Mouse (Mus musculus) frontal cortex, postnatal 36 days (tissue): Measurements from ENCODE around the gene Abhd14b.

Experiments
- DNase-seq, 2 experiments: peaks; one replicate each; pipeline ENCODE4 v3.0.0; 2022; ENCODE audit warnings: low spot score in 2 of 2

Gene Abhd14b

GRCm38 (mm10) chr9:106429221-106430014, 17.8 kb upstream of the Abhd14b start, which contains the start of gene Rpl29:
Gene Rpl29, plus strand, starts transcription at chr9:106429454.
- peak; percentile 95 for DNase-seq

GRCm38 (mm10) chr9:106430015-106430264, 17.3 kb upstream of the Abhd14b start:
- DNase-seq, result no peak

- DNase-seq, result peak; percentile 36 to 63
Measured at GRCm38 (mm10) chr9:106433389-106433788, 13.9 kb upstream of the Abhd14b start.

- no peak for DNase-seq
Measured at GRCm38 (mm10) chr9:106436566-106436965, 10.7 kb upstream of the Abhd14b start.

GRCm38 (mm10) chr9:106442680-106443079, 4.6 kb upstream of the Abhd14b start:
- DNase-seq, result no peak

- DNase-seq, result no peak
Measured at GRCm38 (mm10) chr9:106444836-106445235, 2.4 kb upstream of the Abhd14b start.

GRCm38 (mm10) chr9:106447951-106448350, 692 bp downstream of the Abhd14b start:
- DNase-seq, result no peak

- peak; percentile 65 to 76 for DNase-seq
Measured at GRCm38 (mm10) chr9:106448498-106449031, 1.3 kb downstream of the Abhd14b start.

- no peak for DNase-seq
Measured at GRCm38 (mm10) chr9:106449947-106450346, 2.7 kb downstream of the Abhd14b start.

- no peak for DNase-seq
Measured at GRCm38 (mm10) chr9:106450661-106451060, 3.4 kb downstream of the Abhd14b start.

GRCm38 (mm10) chr9:106451298-106451697, 4.0 kb downstream of the Abhd14b start:
- no peak for DNase-seq

GRCm38 (mm10) chr9:106451899-106452298, 4.6 kb downstream of the Abhd14b start:
- DNase-seq, result no peak

GRCm38 (mm10) chr9:106452351-106452750, 5.1 kb downstream of the Abhd14b start:
- no peak for DNase-seq

GRCm38 (mm10) chr9:106452821-106453220, 5.6 kb downstream of the Abhd14b start:
- DNase-seq, result no peak

GRCm38 (mm10) chr9:106453271-106454070, 6.2 kb downstream of the Abhd14b start, which contains the start of gene Pcbp4:
Gene Pcbp4, plus strand, starts transcription at chr9:106453291.
- DNase-seq, result peak in 1 of 2 experiments; percentile 38

- DNase-seq, result peak in 1 of 2 experiments; percentile 31
Measured at GRCm38 (mm10) chr9:106454071-106454761, 7.0 kb downstream of the Abhd14b start.

- DNase-seq, result peak in 1 of 2 experiments; percentile 50
Measured at GRCm38 (mm10) chr9:106454888-106455681, 7.8 kb downstream of the Abhd14b start.

- DNase-seq, result no peak
Measured at GRCm38 (mm10) chr9:106456325-106457162, 9.3 kb downstream of the Abhd14b start.

- no peak for DNase-seq
Measured at GRCm38 (mm10) chr9:106457163-106457559, 9.9 kb downstream of the Abhd14b start.

GRCm38 (mm10) chr9:106457920-106458319, 10.7 kb downstream of the Abhd14b start:
- DNase-seq, result no peak
